Mouse (Mus musculus): ENCODE results near the gene 1700007K13Rik.

DNA sequence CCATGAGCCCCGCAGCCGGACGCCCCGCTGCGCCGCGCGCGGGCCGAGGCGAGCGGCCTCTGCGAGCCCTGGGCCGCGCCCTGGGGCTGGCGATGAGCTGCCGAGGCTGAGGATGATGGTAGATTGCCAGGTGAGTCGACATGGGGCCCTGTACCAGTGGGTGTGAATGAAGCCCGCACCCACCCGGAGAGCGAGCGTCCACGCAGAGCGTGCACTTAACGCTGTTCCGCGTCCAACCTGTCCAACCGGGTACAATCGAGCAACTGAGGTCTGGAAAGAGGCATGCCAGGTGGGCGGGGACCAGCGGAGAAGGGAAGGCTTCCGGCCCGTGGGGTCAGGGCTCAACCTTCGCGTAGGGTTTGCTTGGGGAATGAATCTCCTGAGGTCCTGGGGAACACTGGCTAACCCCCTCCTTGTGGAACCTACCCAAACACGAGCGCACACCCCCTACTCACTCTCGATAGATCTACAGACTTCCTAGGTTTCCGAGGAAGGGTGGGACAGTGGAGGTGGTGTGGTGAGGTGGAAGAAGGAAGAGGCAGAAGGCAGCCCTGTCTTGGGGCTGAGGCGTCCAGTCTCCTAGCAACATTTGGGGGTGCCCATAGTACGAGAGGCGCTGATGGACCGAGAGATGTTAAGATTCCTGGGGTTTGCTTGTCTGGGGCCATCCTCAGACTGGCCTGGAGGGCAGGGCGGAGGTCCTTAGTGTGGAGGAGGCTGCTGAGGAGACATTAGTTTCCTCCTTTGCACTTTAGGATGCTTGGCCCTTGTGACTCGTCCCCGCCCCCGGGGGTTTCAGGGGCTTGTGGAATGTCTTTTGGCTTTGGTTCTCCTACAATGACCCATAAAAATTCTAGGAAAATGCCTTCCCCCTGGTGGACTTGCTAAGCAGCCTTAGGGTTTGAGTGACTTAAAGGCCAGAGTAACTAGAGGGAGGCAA is 47.6 kb upstream of the 1700007K13Rik start:
- TF ChIP-seq CTCF (IDR thresholded peaks at IDR 0.05; ENCODE audit: low read depth, low read length) (no peak), POLR2A (IDR thresholded peaks at IDR 0.05; ENCODE audit: insufficient read depth, low read length) (no peak), EP300 (IDR thresholded peaks at IDR 0.05; ENCODE audit: insufficient read depth, low read depth, low read length) (peak; percentile 56; the same call in 1 of the 2 replicates)

All from ES-Bruce4 (cell line).